Mouse (Mus musculus): ENCODE measurements around the gene Ubald1. TPM values are rescaled to one million over a fixed set of nuclear protein-coding genes. Genes with fewer than 3 reads are reported as not detected.

Ubald1 gene
- polyA plus RNA-seq, 1 experiment from 2014 or later = 28.8 TPM

- Histone ChIP-seq H3K9ac (ENCODE audit: low read depth, low read length) (peak overlapping the region; percentile 96), H3K4me3 (ENCODE audit: low read depth, low read length) (peak overlapping the region; percentile 87), H3K36me3 (ENCODE audit: control insufficient read depth, insufficient read depth, low read length) (no peaks in the 10 kb centered on the region), H3K9me3 (replicated peaks; ENCODE audit: control insufficient read depth, low read length) (no peaks in the 10 kb centered on the region), H3K27ac (ENCODE audit: low read depth, low read length) (peak overlapping the region; percentile 100), H3K27me3 (ENCODE audit: control insufficient read depth, insufficient read depth, low read length) (no peaks in the 10 kb centered on the region), H3K4me2 (peak overlapping the region; percentile 93), H3K4me1 (ENCODE audit: control insufficient read depth, insufficient read depth, low read length) (peaks cover 27% of the 10 kb centered on the region)
- WGBS (ENCODE audit: insufficient replicate concordance) = 72% methylated on average over 10 of the region's 10 CpGs
- no peak for ATAC-seq (replicated peaks; ENCODE audit: insufficient number of reproducible peaks, low FRiP score, low TSS enrichment)
These were observed 1.6 kb upstream of the Ubald1 start for GRCm38 (mm10) chr16:4881400-4882351.

DNA sequence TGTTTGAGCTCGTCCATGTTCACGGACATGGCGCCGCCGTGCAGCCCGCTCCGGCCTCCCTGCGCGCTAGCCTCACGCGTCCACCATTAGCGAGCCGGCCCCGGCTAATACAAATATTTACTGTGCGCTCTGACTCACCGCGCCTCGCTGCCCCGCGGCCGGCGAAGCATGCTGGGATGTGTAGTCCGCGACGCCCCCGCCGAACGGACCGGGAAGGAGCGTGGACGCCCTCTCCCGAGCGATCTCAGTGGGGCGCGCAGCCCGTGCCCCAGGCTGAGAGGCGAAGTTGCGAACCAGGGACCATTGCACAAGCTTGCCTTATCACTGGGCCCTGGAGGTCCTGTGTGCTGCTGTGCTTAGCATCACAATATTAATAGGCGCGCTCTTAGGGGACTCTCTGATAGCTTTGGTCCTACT is 399 bp downstream of the Ubald1 start:
- peaks cover 3% of the 10 kb centered on the region for H3K36me3 ChIP-seq (ENCODE audit: control insufficient read depth, insufficient read depth, low read length)
- H3K27me3 ChIP-seq (ENCODE audit: control insufficient read depth, insufficient read depth, low read length) = no peaks in the 10 kb centered on the region
- H3K9me3 ChIP-seq (replicated peaks; ENCODE audit: control insufficient read depth, low read length) = no peaks in the 10 kb centered on the region
- peak overlapping the region; percentile 100 for H3K27ac ChIP-seq (ENCODE audit: low read depth, low read length)
- WGBS (ENCODE audit: insufficient replicate concordance) = under 1% methylated on average over 40 of the region's 40 CpGs
- peaks cover 29% of the 10 kb centered on the region for H3K4me1 ChIP-seq (ENCODE audit: control insufficient read depth, insufficient read depth, low read length)
- H3K4me2 ChIP-seq = peak overlapping the region; percentile 93
- peak; percentile 69 for ATAC-seq (replicated peaks; ENCODE audit: insufficient number of reproducible peaks, low FRiP score, low TSS enrichment)
- H3K4me3 ChIP-seq (ENCODE audit: low read depth, low read length) = peak overlapping the region; percentile 87
- H3K9ac ChIP-seq (ENCODE audit: low read depth, low read length) = peak overlapping the region; percentile 96

DNA sequence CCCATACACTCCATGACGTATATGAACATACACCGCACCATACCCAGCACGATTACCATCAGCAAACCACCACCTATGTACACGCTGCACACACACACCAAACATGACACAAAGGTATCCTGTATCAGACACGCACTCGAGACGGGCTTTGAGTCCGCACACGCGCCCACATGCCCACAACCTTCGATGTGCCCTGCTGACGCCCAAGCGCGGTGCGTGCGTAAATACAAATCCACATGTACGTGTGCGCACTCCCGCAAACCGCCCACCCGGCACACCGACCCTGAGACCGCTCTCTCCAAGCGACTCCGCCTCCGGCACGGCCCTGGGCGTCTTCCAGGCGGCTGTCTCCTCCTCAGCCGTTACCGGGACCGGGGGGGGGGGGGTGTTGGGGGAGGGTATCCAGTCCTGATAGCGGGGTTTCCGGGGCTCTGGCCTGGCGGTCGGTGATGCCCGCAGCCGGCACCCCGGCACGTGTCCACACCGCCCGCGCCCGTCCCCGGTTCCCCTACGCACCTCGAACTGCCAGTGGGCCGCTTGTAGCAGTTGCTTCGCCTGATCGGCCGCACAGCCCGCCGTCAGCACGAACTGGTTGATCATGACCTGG is 911 bp downstream of the Ubald1 start:
- H3K4me2 ChIP-seq = peak overlapping the region; percentile 93
- no peaks in the 10 kb centered on the region for H3K9me3 ChIP-seq (replicated peaks; ENCODE audit: control insufficient read depth, low read length)
- no peaks in the 10 kb centered on the region for H3K27me3 ChIP-seq (ENCODE audit: control insufficient read depth, insufficient read depth, low read length)
- peaks cover 8% of the 10 kb centered on the region for H3K36me3 ChIP-seq (ENCODE audit: control insufficient read depth, insufficient read depth, low read length)
- peaks cover 29% of the 10 kb centered on the region for H3K4me1 ChIP-seq (ENCODE audit: control insufficient read depth, insufficient read depth, low read length)
- H3K27ac ChIP-seq (ENCODE audit: low read depth, low read length) = peak overlapping the region; percentile 100
- WGBS (ENCODE audit: insufficient replicate concordance) = under 1% methylated on average over 51 of the region's 54 CpGs
- peak overlapping the region; percentile 96 for H3K9ac ChIP-seq (ENCODE audit: low read depth, low read length)
- ATAC-seq (replicated peaks; ENCODE audit: insufficient number of reproducible peaks, low FRiP score, low TSS enrichment) = peak; percentile 24
- H3K4me3 ChIP-seq (ENCODE audit: low read depth, low read length) = peak overlapping the region; percentile 87

- H3K36me3 ChIP-seq (ENCODE audit: control insufficient read depth, insufficient read depth, low read length) = peaks cover 10% of the 10 kb centered on the region
- peak overlapping the region; percentile 93 for H3K4me2 ChIP-seq
- no peaks in the 10 kb centered on the region for H3K27me3 ChIP-seq (ENCODE audit: control insufficient read depth, insufficient read depth, low read length)
- H3K4me1 ChIP-seq (ENCODE audit: control insufficient read depth, insufficient read depth, low read length) = peaks cover 29% of the 10 kb centered on the region
- 14% methylated on average over 5 of the region's 5 CpGs for WGBS (ENCODE audit: insufficient replicate concordance)
- H3K9me3 ChIP-seq (replicated peaks; ENCODE audit: control insufficient read depth, low read length) = no peaks in the 10 kb centered on the region
- peak overlapping the region; percentile 100 for H3K27ac ChIP-seq (ENCODE audit: low read depth, low read length)
- peak overlapping the region; percentile 96 for H3K9ac ChIP-seq (ENCODE audit: low read depth, low read length)
- no peak for ATAC-seq (replicated peaks; ENCODE audit: insufficient number of reproducible peaks, low FRiP score, low TSS enrichment)
- H3K4me3 ChIP-seq (ENCODE audit: low read depth, low read length) = peak overlapping the region; percentile 87
These were observed 1.8 kb downstream of the Ubald1 start for GRCm38 (mm10) chr16:4878192-4878885.

DNA sequence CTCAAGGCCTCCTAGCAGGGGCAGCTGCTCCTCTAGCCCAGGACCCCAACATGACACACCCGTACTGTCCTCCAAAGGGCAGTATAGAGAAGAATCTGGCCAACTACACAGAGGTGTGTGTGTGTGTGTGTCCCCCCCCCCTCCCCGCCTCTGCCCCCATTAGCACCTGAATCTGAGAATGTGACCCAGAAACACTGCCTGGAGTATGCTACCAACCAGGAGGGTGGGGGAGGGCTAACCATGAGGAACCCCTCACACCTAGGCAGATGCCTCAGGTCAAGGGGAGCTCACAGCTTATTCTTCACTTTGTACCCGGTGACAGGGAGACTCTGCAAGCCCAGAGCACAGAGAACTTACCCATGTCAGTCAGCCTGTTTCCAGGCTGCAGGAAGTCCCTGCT is 2.4 kb downstream of the Ubald1 start:
- 0 out of 2 replicates have a peak overlapping the region, but pooled peaks have one; percentile 100 for H3K27ac ChIP-seq (ENCODE audit: low read depth, low read length)
- 69% methylated on average over 3 of the region's 3 CpGs for WGBS (ENCODE audit: insufficient replicate concordance)
- H3K36me3 ChIP-seq (ENCODE audit: control insufficient read depth, insufficient read depth, low read length) = peaks cover 11% of the 10 kb centered on the region
- no peaks in the 10 kb centered on the region for H3K9me3 ChIP-seq (replicated peaks; ENCODE audit: control insufficient read depth, low read length)
- peak overlapping the region; percentile 93 for H3K4me2 ChIP-seq
- no peak for ATAC-seq (replicated peaks; ENCODE audit: insufficient number of reproducible peaks, low FRiP score, low TSS enrichment)
- H3K27me3 ChIP-seq (ENCODE audit: control insufficient read depth, insufficient read depth, low read length) = no peaks in the 10 kb centered on the region
- peak overlapping the region; percentile 96 for H3K9ac ChIP-seq (ENCODE audit: low read depth, low read length)
- peaks cover 29% of the 10 kb centered on the region for H3K4me1 ChIP-seq (ENCODE audit: control insufficient read depth, insufficient read depth, low read length)
- H3K4me3 ChIP-seq (ENCODE audit: low read depth, low read length) = peak overlapping the region; percentile 87

DNA sequence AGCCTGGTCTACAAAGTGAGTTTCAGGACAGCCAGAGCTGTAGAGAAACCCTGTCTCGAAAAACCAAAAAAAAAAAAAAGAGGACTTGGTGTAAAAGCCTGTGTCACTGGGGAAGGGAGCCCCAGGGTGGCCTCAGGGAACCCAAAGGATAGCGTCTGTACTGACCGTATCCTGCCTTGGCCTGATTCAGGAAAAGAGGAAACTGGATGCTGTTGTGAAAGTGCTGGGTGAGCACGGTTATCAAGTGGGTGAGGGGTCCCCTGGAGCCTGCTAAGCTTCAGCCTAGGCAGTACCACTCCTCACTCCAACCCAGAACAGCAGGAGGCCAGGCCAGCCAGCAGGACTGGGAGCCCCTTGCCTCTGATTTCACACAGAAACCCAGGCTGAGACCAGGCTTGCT is 2.9 kb downstream of the Ubald1 start:
- H3K9me3 ChIP-seq (replicated peaks; ENCODE audit: control insufficient read depth, low read length) = no peaks in the 10 kb centered on the region
- peaks cover 11% of the 10 kb centered on the region for H3K36me3 ChIP-seq (ENCODE audit: control insufficient read depth, insufficient read depth, low read length)
- H3K9ac ChIP-seq (ENCODE audit: low read depth, low read length) = no peak overlapping the region
- WGBS (ENCODE audit: insufficient replicate concordance) = 77% methylated on average over 4 of the region's 4 CpGs
- peaks cover 31% of the 10 kb centered on the region for H3K4me1 ChIP-seq (ENCODE audit: control insufficient read depth, insufficient read depth, low read length)
- no peak for ATAC-seq (replicated peaks; ENCODE audit: insufficient number of reproducible peaks, low FRiP score, low TSS enrichment)
- H3K4me2 ChIP-seq = peak overlapping the region; percentile 93; the same call in 1 of the 2 replicates
- no peak overlapping the region for H3K27ac ChIP-seq (ENCODE audit: low read depth, low read length)
- no peak overlapping the region for H3K4me3 ChIP-seq (ENCODE audit: low read depth, low read length)
- no peaks in the 10 kb centered on the region for H3K27me3 ChIP-seq (ENCODE audit: control insufficient read depth, insufficient read depth, low read length)

DNA sequence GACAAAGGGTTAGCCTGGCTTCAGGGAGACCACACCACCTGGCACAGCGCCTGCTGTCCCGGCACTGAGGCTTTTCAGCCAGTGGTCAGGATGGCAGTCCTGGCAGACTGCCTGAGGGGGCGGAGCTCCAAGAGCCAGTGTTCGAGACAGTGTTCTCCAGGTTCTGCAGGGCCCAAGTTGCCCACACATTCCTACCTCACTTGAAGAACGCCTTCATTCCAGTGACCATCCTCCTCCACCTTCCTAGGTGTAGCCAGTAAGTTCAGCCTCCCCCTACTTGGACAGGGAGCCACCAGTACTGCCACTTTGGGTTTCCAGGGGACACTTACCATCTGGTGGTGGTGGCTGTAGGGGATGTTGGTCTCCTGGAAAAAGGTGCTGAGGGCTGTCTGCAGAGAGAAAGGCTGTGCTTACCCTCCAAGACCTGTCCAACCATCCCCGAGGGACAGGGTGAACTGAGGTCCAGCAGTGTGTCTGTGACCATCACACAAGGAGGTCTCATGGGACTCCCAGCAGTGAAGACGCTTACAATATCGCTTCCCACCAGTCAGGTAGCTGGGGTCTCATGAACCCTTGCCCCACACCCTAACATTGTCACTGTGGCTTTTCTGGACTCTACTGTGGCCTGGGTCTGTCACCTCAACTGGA is 4.0 kb downstream of the Ubald1 start:
- Histone ChIP-seq H3K9me3 (replicated peaks; ENCODE audit: control insufficient read depth, low read length) (no peaks in the 10 kb centered on the region), H3K27ac (ENCODE audit: low read depth, low read length) (0 out of 2 replicates have a peak overlapping the region, but pooled peaks have one; percentile 6), H3K27me3 (ENCODE audit: control insufficient read depth, insufficient read depth, low read length) (no peaks in the 10 kb centered on the region), H3K4me1 (ENCODE audit: control insufficient read depth, insufficient read depth, low read length) (peaks cover 27% of the 10 kb centered on the region), H3K9ac (ENCODE audit: low read depth, low read length) (peak overlapping the region; percentile 39; the same call in 1 of the 2 replicates), H3K4me3 (ENCODE audit: low read depth, low read length) (no peak overlapping the region), H3K36me3 (ENCODE audit: control insufficient read depth, insufficient read depth, low read length) (peaks cover 11% of the 10 kb centered on the region), H3K4me2 (peak overlapping the region; percentile 3; the same call in 1 of the 2 replicates)
- no peak for ATAC-seq (replicated peaks; ENCODE audit: insufficient number of reproducible peaks, low FRiP score, low TSS enrichment)
- 76% methylated on average over 8 of the region's 8 CpGs for WGBS (ENCODE audit: insufficient replicate concordance)
